Mouse (Mus musculus): ENCODE results near the gene Lpar1. TPM values are rescaled to one million over a fixed set of nuclear protein-coding genes. Genes with fewer than 3 reads are reported as not detected.
"Not testable (repeated sequence)": the region's sequence is repeated elsewhere in the genome, so short reads cannot be mapped to it uniquely, and the experiment has no call there.

Gene Lpar1
- total RNA-seq, 2 experiments from 2014 or later, result 11.1 to 14.3 TPM

GRCm38 (mm10) chr4:58547273-58547565 lies 6.5 kb downstream of the Lpar1 start:
- DNase-seq (ENCODE audit: low spot score), result no peak
- intact Hi-C loops (cut with DNase I), result loop anchor here (10.0 kb wide), 1 partner anchor 282 kb away; no protein-coding TSS in a partner anchor

GRCm38 (mm10) chr4:58546441-58547272 lies 7.0 kb downstream of the Lpar1 start:
- intact Hi-C loops (cut with DNase I), result loop anchor here (10.0 kb wide), 1 partner anchor 282 kb away; no protein-coding TSS in a partner anchor
- DNase-seq (ENCODE audit: low spot score), result no peak

- no peak for DNase-seq (ENCODE audit: low spot score)
- intact Hi-C loops (cut with DNase I), result loop anchor here (10.0 kb wide), 1 partner anchor 281 kb away; no protein-coding TSS in a partner anchor
These were observed 7.7 kb downstream of the Lpar1 start for GRCm38 (mm10) chr4:58545888-58546432.

GRCm38 (mm10) chr4:58543171-58543570 lies 10.5 kb downstream of the Lpar1 start:
- intact Hi-C loops (cut with DNase I), result loop anchor here (10.0 kb wide), 1 partner anchor 278 kb away; no protein-coding TSS in a partner anchor
- DNase-seq (ENCODE audit: low spot score), result no peak

GRCm38 (mm10) chr4:58542656-58543055 lies 11.0 kb downstream of the Lpar1 start:
- not testable (repeated sequence) for DNase-seq (ENCODE audit: low spot score)
- intact Hi-C loops (cut with DNase I), result loop anchor here (10.0 kb wide), 1 partner anchor 278 kb away; no protein-coding TSS in a partner anchor

- intact Hi-C loops (cut with DNase I), result loop anchor here (10.0 kb wide), 1 partner anchor 276 kb away; no protein-coding TSS in a partner anchor
- DNase-seq (ENCODE audit: low spot score), result no peak
These were observed 12.9 kb downstream of the Lpar1 start for GRCm38 (mm10) chr4:58540841-58541240.

GRCm38 (mm10) chr4:58540385-58540784 lies 13.3 kb downstream of the Lpar1 start:
- intact Hi-C loops (cut with DNase I), result loop anchor here (10.0 kb wide), 1 partner anchor 276 kb away; no protein-coding TSS in a partner anchor
- DNase-seq (ENCODE audit: low spot score), result no peak

GRCm38 (mm10) chr4:58538696-58539095 lies 15.0 kb downstream of the Lpar1 start:
- intact Hi-C loops (cut with DNase I), result no loop called here
- no peak for DNase-seq (ENCODE audit: low spot score)

GRCm38 (mm10) chr4:58535754-58536153 lies 17.9 kb downstream of the Lpar1 start:
- intact Hi-C loops (cut with DNase I), result no loop called here

GRCm38 (mm10) chr4:58534726-58535350 lies 18.9 kb downstream of the Lpar1 start:
- intact Hi-C loops (cut with DNase I), result no loop called here
- DNase-seq (ENCODE audit: low spot score), result no peak

More at GRCm38 (mm10) chr4:58535754-58536153, 17.9 kb downstream of the Lpar1 start:
- DNase-seq (ENCODE audit: low spot score), result no peak

- intact Hi-C loops (cut with DNase I), result no loop called here
- DNase-seq (ENCODE audit: low spot score), result no peak
These were observed 19.5 kb downstream of the Lpar1 start for GRCm38 (mm10) chr4:58534141-58534571.

- intact Hi-C loops (cut with DNase I), result no loop called here
- no peak for DNase-seq (ENCODE audit: low spot score)
These were observed 20.2 kb downstream of the Lpar1 start for GRCm38 (mm10) chr4:58533519-58533918.

- DNase-seq (ENCODE audit: low spot score), result no peak
- intact Hi-C loops (cut with DNase I), result no loop called here
These were observed 21.4 kb downstream of the Lpar1 start for GRCm38 (mm10) chr4:58532326-58532725.

GRCm38 (mm10) chr4:58530706-58531105 lies 23.0 kb downstream of the Lpar1 start:
- intact Hi-C loops (cut with DNase I), result no loop called here
- DNase-seq (ENCODE audit: low spot score), result no peak

- intact Hi-C loops (cut with DNase I), result no loop called here
- DNase-seq (ENCODE audit: low spot score), result no peak
These were observed 23.4 kb downstream of the Lpar1 start for GRCm38 (mm10) chr4:58530279-58530678.

GRCm38 (mm10) chr4:58527852-58528251 lies 25.8 kb downstream of the Lpar1 start:
- DNase-seq (ENCODE audit: low spot score), result no peak
- intact Hi-C loops (cut with DNase I), result no loop called here

GRCm38 (mm10) chr4:58521137-58521536 lies 32.6 kb downstream of the Lpar1 start:
- intact Hi-C loops (cut with DNase I), result no loop called here
- no peak for DNase-seq (ENCODE audit: low spot score)

- DNase-seq (ENCODE audit: low spot score), result no peak
- intact Hi-C loops (cut with DNase I), result no loop called here
These were observed 33.2 kb downstream of the Lpar1 start for GRCm38 (mm10) chr4:58520531-58520930.

- DNase-seq (ENCODE audit: low spot score), result no peak
- intact Hi-C loops (cut with DNase I), result no loop called here
These were observed 33.8 kb downstream of the Lpar1 start for GRCm38 (mm10) chr4:58519891-58520290.

GRCm38 (mm10) chr4:58518215-58518988 lies 35.3 kb downstream of the Lpar1 start:
- DNase-seq (ENCODE audit: low spot score), result no peak
- intact Hi-C loops (cut with DNase I), result no loop called here

Data from heart, postnatal 25 days (tissue).